Mouse (Mus musculus) heart, embryonic 12.5 days (tissue): ENCODE results near the gene Rpsa. TPM values are rescaled to one million over a fixed set of nuclear protein-coding genes. Genes with fewer than 3 reads are reported as not detected.
A peak's percentile ranks its signal among the peaks of the same experiment; 100 is the strongest.
"Not testable (repeated sequence)": the region's sequence is repeated elsewhere in the genome, so short reads cannot be mapped to it uniquely, and the experiment has no call there.

ENCODE experiments used
- ATAC-seq: fragments of 200-750 bp; cut with Nextera tagmentation; 2 replicates; pipeline ENCODE4 v1.8.0; 2017; ENCODE audit warnings: moderate TSS enrichment, moderate library complexity; ENCODE audit not compliant: insufficient number of reproducible peaks, low FRiP score
- H3K27ac ChIP-seq: fragments of 300-500 bp; sonication (generic); 2 replicates; pipeline ENCODE4 v1.5.1; 2016; ENCODE audit warnings: mild to moderate bottlenecking, moderate library complexity; ENCODE audit not compliant: poor library complexity, severe bottlenecking
- H3K27me3 ChIP-seq: fragments of 300-500 bp; sonication (generic); replicated peaks from 2 replicates; pipeline ENCODE4 v1.6.1; 2016; ENCODE audit warnings: mild to moderate bottlenecking, moderate library complexity
- H3K36me3 ChIP-seq: fragments of 300-500 bp; sonication (generic); 2 replicates; pipeline ENCODE4 v1.6.1; 2016; ENCODE audit warnings: mild to moderate bottlenecking, moderate library complexity
- H3K4me1 ChIP-seq: fragments of 300-500 bp; sonication (generic); replicated peaks from 2 replicates; pipeline ENCODE4 v1.6.1; 2016; ENCODE audit warnings: mild to moderate bottlenecking
- H3K4me2 ChIP-seq: fragments of 300-500 bp; sonication (generic); 2 replicates; pipeline ENCODE4 v1.6.1; 2016; ENCODE audit warnings: mild to moderate bottlenecking, moderate library complexity
- H3K4me3 ChIP-seq: fragments of 300-500 bp; sonication (generic); 2 replicates; pipeline ENCODE4 v1.5.1; 2016; ENCODE audit warnings: mild to moderate bottlenecking
- H3K9ac ChIP-seq: fragments of 300-500 bp; sonication (generic); 2 replicates; pipeline ENCODE4 v1.6.1; 2016; ENCODE audit warnings: mild to moderate bottlenecking, moderate library complexity
- H3K9me3 ChIP-seq: fragments of 300-500 bp; sonication (generic); replicated peaks from 2 replicates; pipeline ENCODE4 v1.6.1; 2016; ENCODE audit warnings: mild to moderate bottlenecking, moderate library complexity
- WGBS: fragments of 180-500 bp; shearing (Covaris S2); methylation state at CpG from one replicate; pipeline ENCODE4 v1.1.7; 2016; 5-methylcytosine and 5-hydroxymethylcytosine counted together
- polyA plus RNA-seq: library from polyadenylated mRNA; unstranded; fragments of >200 nt; fragmentation: Nextera tagmentation; extraction: Ambion mirVana; gene quantifications from 2 replicates; pipeline ENCODE4 v1.2.1, GENCODE M21; 2016

The Rpsa gene
- polyA plus RNA-seq, 1 experiment from 2014 or later = 771 TPM

- peaks cover 8% of the 10 kb centered on the region; the same call in 1 of the 2 replicates for H3K9me3 ChIP-seq
- 72% methylated on average over 5 of the region's 5 CpGs for WGBS
- no peaks in the 10 kb centered on the region for H3K4me1 ChIP-seq
- H3K4me3 ChIP-seq = no peak within 1 kb of the TSS
- H3K4me2 ChIP-seq = no peak within 1 kb of the TSS
- no peak for ATAC-seq
- H3K9ac ChIP-seq = no peak within 1 kb of the TSS
- no peaks in the 10 kb centered on the region for H3K27me3 ChIP-seq
- H3K36me3 ChIP-seq = no peaks in the 10 kb centered on the region
- H3K27ac ChIP-seq = no peak within 1 kb of the TSS
Measured at GRCm38 (mm10) chr9:120091696-120092238, 35.7 kb upstream of the Rpsa start, which contains the start of gene Ccr8. Gene Ccr8, plus strand, starts transcription at chr9:120092114.

GRCm38 (mm10) chr9:120093701-120094100, 33.8 kb upstream of the Rpsa start:
- no peak overlapping the region for H3K27ac ChIP-seq
- H3K4me2 ChIP-seq = no peak overlapping the region
- H3K27me3 ChIP-seq = no peaks in the 10 kb centered on the region
- no peak overlapping the region for H3K4me3 ChIP-seq
- WGBS = 80% methylated on average over 13 of the region's 13 CpGs
- peaks cover 8% of the 10 kb centered on the region; the same call in 1 of the 2 replicates for H3K9me3 ChIP-seq
- no peak overlapping the region for H3K9ac ChIP-seq
- no peaks in the 10 kb centered on the region for H3K4me1 ChIP-seq
- ATAC-seq = no peak
- H3K36me3 ChIP-seq = no peaks in the 10 kb centered on the region

- Histone ChIP-seq H3K4me1 (no peaks in the 10 kb centered on the region), H3K9me3 (no peaks in the 10 kb centered on the region), H3K4me3 (no peak overlapping the region), H3K27ac (no peak overlapping the region), H3K9ac (no peak overlapping the region), H3K4me2 (no peak overlapping the region), H3K36me3 (no peaks in the 10 kb centered on the region), H3K27me3 (no peaks in the 10 kb centered on the region)
- ATAC-seq = no peak
- 71% methylated on average over 7 of the region's 7 CpGs for WGBS
Measured at GRCm38 (mm10) chr9:120095886-120096285, 31.6 kb upstream of the Rpsa start.

- Histone ChIP-seq H3K36me3 (no peaks in the 10 kb centered on the region), H3K9ac (no peak overlapping the region), H3K4me3 (no peak overlapping the region), H3K4me2 (no peak overlapping the region), H3K4me1 (no peaks in the 10 kb centered on the region), H3K27me3 (no peaks in the 10 kb centered on the region), H3K9me3 (peaks cover 13% of the 10 kb centered on the region), H3K27ac (no peak overlapping the region)
- no peak for ATAC-seq
- WGBS = 18% methylated on average over 7 of the region's 7 CpGs
Measured at GRCm38 (mm10) chr9:120098682-120099081, 28.8 kb upstream of the Rpsa start.

- no peak overlapping the region for H3K4me2 ChIP-seq
- WGBS = 84% methylated on average over 8 of the region's 8 CpGs
- no peak overlapping the region for H3K27ac ChIP-seq
- H3K27me3 ChIP-seq = no peaks in the 10 kb centered on the region
- H3K9ac ChIP-seq = no peak overlapping the region
- ATAC-seq = no peak
- H3K4me1 ChIP-seq = no peaks in the 10 kb centered on the region
- peaks cover 17% of the 10 kb centered on the region for H3K9me3 ChIP-seq
- H3K4me3 ChIP-seq = no peak overlapping the region
- no peaks in the 10 kb centered on the region for H3K36me3 ChIP-seq
Measured at GRCm38 (mm10) chr9:120099304-120099703, 28.2 kb upstream of the Rpsa start.

- Histone ChIP-seq H3K9ac (no peak overlapping the region), H3K4me3 (no peak overlapping the region), H3K27me3 (no peaks in the 10 kb centered on the region), H3K4me1 (no peaks in the 10 kb centered on the region), H3K9me3 (peaks cover 17% of the 10 kb centered on the region), H3K36me3 (no peaks in the 10 kb centered on the region), H3K27ac (no peak overlapping the region), H3K4me2 (no peak overlapping the region)
- no peak for ATAC-seq
- WGBS = 98% methylated on average over 2 of the region's 2 CpGs
Measured at GRCm38 (mm10) chr9:120101165-120101564, 26.3 kb upstream of the Rpsa start.

- H3K9ac ChIP-seq, H3K4me1 ChIP-seq, H3K4me3 ChIP-seq, H3K9me3 ChIP-seq, H3K4me2 ChIP-seq, ATAC-seq, H3K27ac ChIP-seq, H3K36me3 ChIP-seq, H3K27me3 ChIP-seq: not testable (repeated sequence)
- WGBS = 88% methylated on average over 12 of the region's 12 CpGs
Measured at GRCm38 (mm10) chr9:120108953-120109352, 18.5 kb upstream of the Rpsa start.

GRCm38 (mm10) chr9:120110211-120111018, 17.1 kb upstream of the Rpsa start, which contains the start of gene Slc25a38:
Gene Slc25a38, plus strand, starts transcription at chr9:120110374.
- Histone ChIP-seq H3K4me3 (peak within 1 kb of the TSS; percentile 80), H3K4me1 (peaks cover 7% of the 10 kb centered on the region), H3K36me3 (no peaks in the 10 kb centered on the region), H3K9me3 (no peaks in the 10 kb centered on the region), H3K27me3 (no peaks in the 10 kb centered on the region), H3K9ac (peak within 1 kb of the TSS; percentile 82), H3K4me2 (peak within 1 kb of the TSS; percentile 84), H3K27ac (peak within 1 kb of the TSS; percentile 91)
- ATAC-seq = peak; percentile 94
- 2% methylated on average over 62 of the region's 62 CpGs for WGBS

GRCm38 (mm10) chr9:120111156-120111945, 16.1 kb upstream of the Rpsa start:
- no peak for ATAC-seq
- no peaks in the 10 kb centered on the region for H3K36me3 ChIP-seq
- H3K4me2 ChIP-seq = peak overlapping the region; percentile 84
- peak overlapping the region; percentile 82 for H3K9ac ChIP-seq
- peak overlapping the region; percentile 91 for H3K27ac ChIP-seq
- H3K27me3 ChIP-seq = no peaks in the 10 kb centered on the region
- peaks cover 16% of the 10 kb centered on the region for H3K4me1 ChIP-seq
- WGBS = 74% methylated on average over 15 of the region's 15 CpGs
- H3K9me3 ChIP-seq = no peaks in the 10 kb centered on the region
- H3K4me3 ChIP-seq = peak overlapping the region; percentile 80

- H3K27ac ChIP-seq = peak overlapping the region; percentile 18
- H3K9ac ChIP-seq = no peak overlapping the region
- H3K9me3 ChIP-seq = no peaks in the 10 kb centered on the region
- no peak for ATAC-seq
- H3K4me1 ChIP-seq = peaks cover 16% of the 10 kb centered on the region
- peaks cover 8% of the 10 kb centered on the region; the same call in 1 of the 2 replicates for H3K36me3 ChIP-seq
- 74% methylated on average over 6 of the region's 6 CpGs for WGBS
- H3K4me2 ChIP-seq = 0 out of 2 replicates have a peak overlapping the region, but pooled peaks have one; percentile 35
- no peaks in the 10 kb centered on the region for H3K27me3 ChIP-seq
- no peak overlapping the region for H3K4me3 ChIP-seq
Measured at GRCm38 (mm10) chr9:120112472-120112871, 15.0 kb upstream of the Rpsa start.

- no peak overlapping the region for H3K4me2 ChIP-seq
- peaks cover 16% of the 10 kb centered on the region for H3K4me1 ChIP-seq
- H3K9ac ChIP-seq = peak overlapping the region; percentile 15; the same call in 1 of the 2 replicates
- H3K4me3 ChIP-seq = no peak overlapping the region
- no peak overlapping the region for H3K27ac ChIP-seq
- 91% methylated on average over 7 of the region's 7 CpGs for WGBS
- no peaks in the 10 kb centered on the region for H3K9me3 ChIP-seq
- no peak for ATAC-seq
- H3K27me3 ChIP-seq = no peaks in the 10 kb centered on the region
- peaks cover 17% of the 10 kb centered on the region for H3K36me3 ChIP-seq
Measured at GRCm38 (mm10) chr9:120113456-120113855, 14.0 kb upstream of the Rpsa start.
